Comparison of ENCODE assay signal across 9 mouse cellular contexts in genomic region chr2:84617637-84618515, GRCm38 (mm10). TPM values are rescaled to one million over a fixed set of nuclear protein-coding genes. Genes with fewer than 3 reads are reported as not detected.
DNase-seq lines count a peak whose midpoint lies in the region; ATAC-seq and TF ChIP-seq lines count a peak whose summit lies in the region.
"Had no signal": no experiment of that assay in that cellular context is flagged by ENCODE, and none has a peak within 500 bp of the region (broad histone marks: within the 10 kb centered on the region; RNA-seq: fewer than 3 reads in every experiment).

No protein-coding gene starts in this region.

- no peak overlapping the region for H3K4me2 ChIP-seq in hindbrain, embryonic 16.5 days (ENCODE audit: low read length)
- no peak overlapping the region for H3K4me2 ChIP-seq in lung, postnatal 0 days (replicated peaks; ENCODE audit: low read depth, low read length)
- H3K4me2 ChIP-seq: limb, embryonic 15.5 days had no signal

- 66% methylated on average over 3 of the region's 3 CpGs for WGBS in hindbrain, embryonic 16.5 days
- WGBS in lung, postnatal 0 days: 66% methylated on average over 3 of the region's 3 CpGs

- no peaks in the 10 kb centered on the region for H3K4me1 ChIP-seq in hindbrain, embryonic 16.5 days (ENCODE audit: control insufficient read depth, insufficient read depth, low read depth, low read length)
- peaks cover 11% of the 10 kb centered on the region; the same call in 1 of the 2 replicates for H3K4me1 ChIP-seq in lung, postnatal 0 days (ENCODE audit: insufficient read depth, low read depth, low read length)
- H3K4me1 ChIP-seq: limb, embryonic 15.5 days had no signal

- no peaks in the 10 kb centered on the region for H3K9me3 ChIP-seq in hindbrain, embryonic 16.5 days (ENCODE audit: control insufficient read depth, low read length)
- H3K9me3 ChIP-seq in lung, postnatal 0 days (ENCODE audit: low read length): no peaks in the 10 kb centered on the region
- H3K9me3 ChIP-seq: limb, embryonic 15.5 days had no signal

- no peak overlapping the region for H3K27ac ChIP-seq in hindbrain, embryonic 16.5 days (ENCODE audit: low read depth, low read length)
- H3K27ac ChIP-seq in lung, postnatal 0 days (ENCODE audit: low read length): peak overlapping the region; percentile 64; the same call in 1 of the 2 replicates

- H3K27me3 ChIP-seq in hindbrain, embryonic 16.5 days (replicated peaks; ENCODE audit: control insufficient read depth, insufficient read depth, low read length): no peaks in the 10 kb centered on the region
- H3K27me3 ChIP-seq in lung, postnatal 0 days (replicated peaks; ENCODE audit: insufficient read depth, low read length): no peaks in the 10 kb centered on the region
- H3K27me3 ChIP-seq: limb, embryonic 15.5 days had no signal

- no peak for TF ChIP-seq EP300 in lung, postnatal 0 days (IDR thresholded peaks at IDR 0.05)

- H3K36me3 ChIP-seq in hindbrain, embryonic 16.5 days (ENCODE audit: control insufficient read depth, insufficient read depth, low read length): peaks cover 41% of the 10 kb centered on the region
- peaks cover 49% of the 10 kb centered on the region for H3K36me3 ChIP-seq in lung, postnatal 0 days (ENCODE audit: insufficient read depth, low read length)

- peak; percentile 51; the same call in 1 of the 2 replicates for ATAC-seq in erythroblast, adult 5-6 weeks (replicated peaks; ENCODE audit: low FRiP score, poor library complexity, severe bottlenecking)
- peak; percentile 72 for ATAC-seq in hindbrain, embryonic 16.5 days
- peak; percentile 65 for ATAC-seq in lung, postnatal 0 days
- ATAC-seq in erythroid progenitor cell, adult 5-6 weeks (replicated peaks; ENCODE audit: low FRiP score, poor library complexity, severe bottlenecking): no peak

- peak; percentile 54 to 70 for DNase-seq in left cerebral cortex, postnatal 14 days (ENCODE audit: low spot score in 2 of 2)
- no peak for DNase-seq in left cerebral cortex, adult 18-20 months (ENCODE audit: low spot score in 2 of 2)
- peak; percentile 78 for DNase-seq in adipocyte (ENCODE audit: low spot score)
- peak; percentile 80 for DNase-seq in lung, postnatal 0 days (ENCODE audit: low spot score)
- DNase-seq in skeletal muscle tissue, adult 2 months (ENCODE audit: low read depth, low spot score): peak; percentile 39

- peak; percentile 84 for TF ChIP-seq CTCF in lung, postnatal 0 days (IDR thresholded peaks at IDR 0.05)

- no peak overlapping the region for H3K9ac ChIP-seq in hindbrain, embryonic 16.5 days (ENCODE audit: low read depth, low read length)
- no peak overlapping the region for H3K9ac ChIP-seq in lung, postnatal 0 days (replicated peaks; ENCODE audit: low read depth)
- H3K9ac ChIP-seq: limb, embryonic 15.5 days had no signal

- H3K4me3 ChIP-seq in hindbrain, embryonic 16.5 days (ENCODE audit: low read length): no peak overlapping the region
- no peak overlapping the region for H3K4me3 ChIP-seq in lung, postnatal 0 days (ENCODE audit: low read depth, low read length)
- H3K4me3 ChIP-seq: limb, embryonic 15.5 days had no signal

- intact Hi-C loops in left cerebral cortex, postnatal 14 days (cut with DNase I): loop anchor here (5.0 kb wide), 1 partner anchor 44 kb away; no protein-coding TSS in a partner anchor

RNA-seq across cellular contexts. Expression of gene Ctnnd1, which starts 32.7 kb away (rescaled TPM):
- 10 to 100 TPM; 65.6 to 76.0 TPM for total RNA-seq in left cerebral cortex, postnatal 14 days (2021)
- total RNA-seq in left cerebral cortex, adult 18-20 months (2021): 10 to 100 TPM; 59.5 to 62.9 TPM
- total RNA-seq in erythroblast, adult 5-6 weeks (2015; ENCODE audit: low replicate concordance): 8.8 and 10.0 TPM in 2 replicates
- 6.2 and 9.5 TPM in 2 replicates for total RNA-seq in erythroblast, adult 5-6 weeks (2017; ENCODE audit: low replicate concordance)
- polyA plus RNA-seq in hindbrain, embryonic 16.5 days (2015; fragmentation: Nextera tagmentation; extraction: Ambion mirVana): 24.4 and 31.8 TPM in 2 replicates
- polyA plus RNA-seq in lung, postnatal 0 days (2015; fragmentation: Nextera tagmentation; extraction: Ambion mirVana): 38.2 and 42.9 TPM in 2 replicates
- 11.2 and 15.1 TPM in 2 replicates for total RNA-seq in erythroid progenitor cell, adult 5-6 weeks (2015; ENCODE audit: low replicate concordance)
- total RNA-seq in erythroid progenitor cell, adult 5-6 weeks (2017; ENCODE audit: low replicate concordance): 7.0 and 18.7 TPM in 2 replicates

RNA-seq across cellular contexts. Expression of gene Btbd18, which starts 41.0 kb away (rescaled TPM):
- not detected for total RNA-seq in left cerebral cortex, postnatal 14 days (2021)
- total RNA-seq in left cerebral cortex, adult 18-20 months (2021): not detected
- total RNA-seq in erythroblast, adult 5-6 weeks (2015; ENCODE audit: low replicate concordance): not detected in 2 replicates
- not detected in 2 replicates for total RNA-seq in erythroblast, adult 5-6 weeks (2017; ENCODE audit: low replicate concordance)
- 0.26 and 0.44 TPM in 2 replicates for polyA plus RNA-seq in hindbrain, embryonic 16.5 days (2015; fragmentation: Nextera tagmentation; extraction: Ambion mirVana)
- 0.06 and 0.07 TPM in 2 replicates for polyA plus RNA-seq in lung, postnatal 0 days (2015; fragmentation: Nextera tagmentation; extraction: Ambion mirVana)
- total RNA-seq in erythroid progenitor cell, adult 5-6 weeks (2015; ENCODE audit: low replicate concordance): not detected in 2 replicates
- not detected in 2 replicates for total RNA-seq in erythroid progenitor cell, adult 5-6 weeks (2017; ENCODE audit: low replicate concordance)

RNA-seq across cellular contexts. Expression of gene Selenoh, which starts 52.7 kb away (rescaled TPM):
- total RNA-seq in left cerebral cortex, postnatal 14 days (2021): 10 to 100 TPM; 47.2 to 54.1 TPM
- total RNA-seq in left cerebral cortex, adult 18-20 months (2021): 10 to 100 TPM; 28.9 to 37.9 TPM
- total RNA-seq in erythroblast, adult 5-6 weeks (2015; ENCODE audit: low replicate concordance): 42.3 and 58.3 TPM in 2 replicates
- total RNA-seq in erythroblast, adult 5-6 weeks (2017; ENCODE audit: low replicate concordance): 23.3 and 23.4 TPM in 2 replicates
- polyA plus RNA-seq in hindbrain, embryonic 16.5 days (2015; fragmentation: Nextera tagmentation; extraction: Ambion mirVana): 184 and 198 TPM in 2 replicates
- 94.3 and 102 TPM in 2 replicates for polyA plus RNA-seq in lung, postnatal 0 days (2015; fragmentation: Nextera tagmentation; extraction: Ambion mirVana)
- total RNA-seq in erythroid progenitor cell, adult 5-6 weeks (2015; ENCODE audit: low replicate concordance): 59.8 and 66.2 TPM in 2 replicates
- 21.6 and 28.2 TPM in 2 replicates for total RNA-seq in erythroid progenitor cell, adult 5-6 weeks (2017; ENCODE audit: low replicate concordance)

RNA-seq across cellular contexts. Expression of gene Gm28635, which starts 60.0 kb away (rescaled TPM):
- 1 to 10 TPM; 1.8 to 3.5 TPM for total RNA-seq in left cerebral cortex, postnatal 14 days (2021)
- 1 to 10 TPM; 5.8 to 6.1 TPM for total RNA-seq in left cerebral cortex, adult 18-20 months (2021)
- total RNA-seq in erythroblast, adult 5-6 weeks (2015; ENCODE audit: low replicate concordance): not detected in 2 replicates
- 1.8 TPM in 1 of 2 replicates, not detected in the other for total RNA-seq in erythroblast, adult 5-6 weeks (2017; ENCODE audit: low replicate concordance)
- polyA plus RNA-seq in hindbrain, embryonic 16.5 days (2015; fragmentation: Nextera tagmentation; extraction: Ambion mirVana): not detected in 2 replicates
- polyA plus RNA-seq in lung, postnatal 0 days (2015; fragmentation: Nextera tagmentation; extraction: Ambion mirVana): not detected in 2 replicates
- total RNA-seq in erythroid progenitor cell, adult 5-6 weeks (2015; ENCODE audit: low replicate concordance): not detected in 2 replicates
- total RNA-seq in erythroid progenitor cell, adult 5-6 weeks (2017; ENCODE audit: low replicate concordance): 1.1 TPM in 1 of 2 replicates, not detected in the other
- polyA plus RNA-seq: limb, embryonic 15.5 days had no signal

Comparison
In these comparisons a context has a peak if more than half of its experiments do, and no peak if none do; other contexts are left out.
1. DNase-seq: peak in left cerebral cortex, postnatal 14 days (2 of 2), adipocyte (single experiment), lung, postnatal 0 days (single experiment) and skeletal muscle tissue, adult 2 months (single experiment); none in left cerebral cortex, adult 18-20 months (0 of 2).